Mouse (Mus musculus): Measurements from ENCODE around the gene Hemk1. TPM values are rescaled to one million over a fixed set of nuclear protein-coding genes. Genes with fewer than 3 reads are reported as not detected.
"Not testable (repeated sequence)": the region's sequence is repeated elsewhere in the genome, so short reads cannot be mapped to it uniquely, and the experiment has no call there.

Hemk1 gene
- total and polyA plus RNA-seq, 2 experiments from 2014 or later = 4.8 to 12.3 TPM

- H3K9me3 ChIP-seq (replicated peaks; ENCODE audit: control insufficient read depth, low read length) = no peaks in the 10 kb centered on the region
- TF ChIP-seq EP300 (IDR thresholded peaks at IDR 0.05; ENCODE audit: low read depth) (no peak), CTCF (IDR thresholded peaks at IDR 0.05; ENCODE audit: low read depth) (no peak)
- DNase-seq (ENCODE audit: low spot score) (no peak), ATAC-seq (ENCODE audit: insufficient read depth, low read depth) (no peak)
- H3K9ac ChIP-seq (replicated peaks; ENCODE audit: low read depth, low read length) = no peak overlapping the region
- WGBS = 75% methylated on average over 9 of the region's 9 CpGs
- peaks cover 59% of the 10 kb centered on the region for H3K4me1 ChIP-seq (ENCODE audit: control insufficient read depth, insufficient read depth)
- peak overlapping the region; percentile 95 for H3K27ac ChIP-seq (ENCODE audit: low read depth)
- no peak overlapping the region for H3K4me3 ChIP-seq (ENCODE audit: low read depth, low read length)
- H3K27me3 ChIP-seq (ENCODE audit: control insufficient read depth, insufficient read depth, low read length) = no peaks in the 10 kb centered on the region
- no peak overlapping the region for H3K4me2 ChIP-seq (ENCODE audit: low read depth, low read length)
- no peaks in the 10 kb centered on the region for H3K36me3 ChIP-seq (replicated peaks; ENCODE audit: control insufficient read depth, insufficient read depth, low read length)
Observed at GRCm38 (mm10) chr9:107308346-107309000, 29.7 kb downstream of the Hemk1 start.

GRCm38 (mm10) chr9:107307886-107308285 lies 30.3 kb downstream of the Hemk1 start:
- no peaks in the 10 kb centered on the region for H3K27me3 ChIP-seq (ENCODE audit: control insufficient read depth, insufficient read depth, low read length)
- H3K9me3 ChIP-seq (replicated peaks; ENCODE audit: control insufficient read depth, low read length) = no peaks in the 10 kb centered on the region
- peak overlapping the region; percentile 95 for H3K27ac ChIP-seq (ENCODE audit: low read depth)
- ATAC-seq (ENCODE audit: insufficient read depth, low read depth) (peak; percentile 86), DNase-seq (ENCODE audit: low spot score) (peak; percentile 93)
- peak overlapping the region; percentile 38 for H3K4me2 ChIP-seq (ENCODE audit: low read depth, low read length)
- TF ChIP-seq CTCF (IDR thresholded peaks at IDR 0.05; ENCODE audit: low read depth) = no peak
- no peak for TF ChIP-seq EP300 (IDR thresholded peaks at IDR 0.05; ENCODE audit: low read depth)
- no peaks in the 10 kb centered on the region for H3K36me3 ChIP-seq (replicated peaks; ENCODE audit: control insufficient read depth, insufficient read depth, low read length)
- H3K4me1 ChIP-seq (ENCODE audit: control insufficient read depth, insufficient read depth) = peaks cover 62% of the 10 kb centered on the region
- 6% methylated on average over 12 of the region's 12 CpGs for WGBS
- peak overlapping the region; percentile 12; the same call in 1 of the 2 replicates for H3K4me3 ChIP-seq (ENCODE audit: low read depth, low read length)
- H3K9ac ChIP-seq (replicated peaks; ENCODE audit: low read depth, low read length) = 0 out of 2 replicates have a peak overlapping the region, but pooled peaks have one; percentile 15

GRCm38 (mm10) chr9:107307099-107307872 lies 30.9 kb downstream of the Hemk1 start:
- peaks cover 63% of the 10 kb centered on the region for H3K4me1 ChIP-seq (ENCODE audit: control insufficient read depth, insufficient read depth)
- peak overlapping the region; percentile 38 for H3K4me2 ChIP-seq (ENCODE audit: low read depth, low read length)
- no peaks in the 10 kb centered on the region for H3K36me3 ChIP-seq (replicated peaks; ENCODE audit: control insufficient read depth, insufficient read depth, low read length)
- WGBS = 41% methylated on average over 11 of the region's 11 CpGs
- no peaks in the 10 kb centered on the region for H3K27me3 ChIP-seq (ENCODE audit: control insufficient read depth, insufficient read depth, low read length)
- H3K27ac ChIP-seq (ENCODE audit: low read depth) = peak overlapping the region; percentile 95
- ATAC-seq (ENCODE audit: insufficient read depth, low read depth) = peak; percentile 53
- TF ChIP-seq EP300 (IDR thresholded peaks at IDR 0.05; ENCODE audit: low read depth) (0 out of 2 replicates have a peak, but pooled peaks have one; percentile 45), CTCF (IDR thresholded peaks at IDR 0.05; ENCODE audit: low read depth) (no peak)
- peak overlapping the region; percentile 12; the same call in 1 of the 2 replicates for H3K4me3 ChIP-seq (ENCODE audit: low read depth, low read length)
- H3K9ac ChIP-seq (replicated peaks; ENCODE audit: low read depth, low read length) = 0 out of 2 replicates have a peak overlapping the region, but pooled peaks have one; percentile 15
- DNase-seq (ENCODE audit: low spot score) = no peak
- no peaks in the 10 kb centered on the region for H3K9me3 ChIP-seq (replicated peaks; ENCODE audit: control insufficient read depth, low read length)

GRCm38 (mm10) chr9:107306673-107307072 lies 31.5 kb downstream of the Hemk1 start:
- DNase-seq (ENCODE audit: low spot score); H3K4me2 ChIP-seq (ENCODE audit: low read depth, low read length); H3K36me3 ChIP-seq (replicated peaks; ENCODE audit: control insufficient read depth, insufficient read depth, low read length); H3K4me3 ChIP-seq (ENCODE audit: low read depth, low read length); H3K9me3 ChIP-seq (replicated peaks; ENCODE audit: control insufficient read depth, low read length); ATAC-seq (ENCODE audit: insufficient read depth, low read depth); H3K9ac ChIP-seq (replicated peaks; ENCODE audit: low read depth, low read length); H3K27me3 ChIP-seq (ENCODE audit: control insufficient read depth, insufficient read depth, low read length): not testable (repeated sequence)
- Histone ChIP-seq H3K4me1 (ENCODE audit: control insufficient read depth, insufficient read depth) (peaks cover 68% of the 10 kb centered on the region), H3K27ac (ENCODE audit: low read depth) (peak overlapping the region; percentile 95)
- WGBS = 100% methylated on average over 1 of the region's 1 CpGs

- WGBS = 35% methylated on average over 13 of the region's 13 CpGs
- H3K9ac ChIP-seq (replicated peaks; ENCODE audit: low read depth, low read length) = peak overlapping the region; percentile 12; the same call in 1 of the 2 replicates
Observed at GRCm38 (mm10) chr9:107305601-107306542, 32.3 kb downstream of the Hemk1 start.

More at GRCm38 (mm10) chr9:107305601-107306542, 32.3 kb downstream of the Hemk1 start:
- Histone ChIP-seq H3K27me3 (ENCODE audit: control insufficient read depth, insufficient read depth, low read length) (no peaks in the 10 kb centered on the region), H3K4me1 (ENCODE audit: control insufficient read depth, insufficient read depth) (peaks cover 70% of the 10 kb centered on the region), H3K9me3 (replicated peaks; ENCODE audit: control insufficient read depth, low read length) (no peaks in the 10 kb centered on the region), H3K27ac (ENCODE audit: low read depth) (peak overlapping the region; percentile 47), H3K36me3 (replicated peaks; ENCODE audit: control insufficient read depth, insufficient read depth, low read length) (peaks cover 12% of the 10 kb centered on the region), H3K4me2 (ENCODE audit: low read depth, low read length) (no peak overlapping the region), H3K4me3 (ENCODE audit: low read depth, low read length) (no peak overlapping the region)
- DNase-seq (ENCODE audit: low spot score) = no peak
- no peak for ATAC-seq (ENCODE audit: insufficient read depth, low read depth)
- no peak for TF ChIP-seq EP300 (IDR thresholded peaks at IDR 0.05; ENCODE audit: low read depth)
- TF ChIP-seq CTCF (IDR thresholded peaks at IDR 0.05; ENCODE audit: low read depth) = no peak
